Mouse (Mus musculus) ES-E14 (cell line): ENCODE measurements around the gene Hpca.

ENCODE experiments used
- CHD2 ChIP-seq: IDR thresholded peaks from 2 replicates; pipeline ENCODE4 v1.6.1; 2014; ENCODE audit warnings: mild to moderate bottlenecking, low read depth, low read length, inconsistent platforms
- HCFC1 ChIP-seq: IDR thresholded peaks from 2 replicates; pipeline ENCODE4 v1.6.1; 2012; ENCODE audit warnings: low read length, inconsistent platforms, borderline replicate concordance; ENCODE audit not compliant: insufficient read depth
- MAFK ChIP-seq: IDR thresholded peaks from 2 replicates; pipeline ENCODE4 v1.6.1; 2014; ENCODE audit warnings: mild to moderate bottlenecking, low read depth, low read length, inconsistent platforms; ENCODE audit not compliant: insufficient read depth
- ZC3H11A ChIP-seq: IDR thresholded peaks from 2 replicates; pipeline ENCODE4 v1.6.1; 2012; ENCODE audit warnings: low read depth, mild to moderate bottlenecking, inconsistent platforms, low read length, borderline replicate concordance
- ZNF384 ChIP-seq: IDR thresholded peaks from 2 replicates; pipeline ENCODE4 v1.6.1; 2012; ENCODE audit warnings: low read depth, low read length, inconsistent platforms

DNA sequence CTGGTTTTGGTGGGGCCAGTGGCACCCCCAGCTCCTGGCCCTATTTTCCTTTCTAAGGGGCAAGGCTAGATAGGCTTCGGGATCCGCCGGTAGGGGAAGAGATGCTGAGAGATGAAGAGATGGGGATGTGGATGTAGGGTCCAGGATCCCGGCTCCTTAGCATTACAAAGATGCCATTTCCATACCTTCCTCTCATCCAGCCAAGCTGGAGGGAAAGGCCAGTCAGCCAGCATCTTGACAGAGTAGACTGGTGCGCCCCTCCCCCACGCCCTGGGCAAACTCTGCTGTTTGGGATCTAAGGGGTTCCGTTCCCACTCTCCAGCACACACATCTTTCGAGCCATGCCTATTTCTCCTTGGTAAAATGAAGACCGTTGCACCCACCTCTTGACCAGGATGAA is 15.8 kb downstream of the Hpca start:
- TF ChIP-seq MAFK, result no peak
- no peak for TF ChIP-seq ZC3H11A
- no peak for TF ChIP-seq ZNF384
- TF ChIP-seq HCFC1, result no peak
- TF ChIP-seq CHD2, result no peak
